Mouse (Mus musculus) cerebral cortex, adult 2 months (tissue): ENCODE measurements around the gene Snrnp35.

ENCODE experiments used
- WGBS: fragments of 180-500 bp; shearing (Covaris S2); methylation state at CpG from one replicate; pipeline ENCODE4 v1.1.7; 2018; 5-methylcytosine and 5-hydroxymethylcytosine counted together

Snrnp35 gene

GRCm38 (mm10) chr5:124538813-124539792 lies 56.2 kb downstream of the Snrnp35 start:
- 58% methylated on average over 16 of the region's 16 CpGs for WGBS

DNA sequence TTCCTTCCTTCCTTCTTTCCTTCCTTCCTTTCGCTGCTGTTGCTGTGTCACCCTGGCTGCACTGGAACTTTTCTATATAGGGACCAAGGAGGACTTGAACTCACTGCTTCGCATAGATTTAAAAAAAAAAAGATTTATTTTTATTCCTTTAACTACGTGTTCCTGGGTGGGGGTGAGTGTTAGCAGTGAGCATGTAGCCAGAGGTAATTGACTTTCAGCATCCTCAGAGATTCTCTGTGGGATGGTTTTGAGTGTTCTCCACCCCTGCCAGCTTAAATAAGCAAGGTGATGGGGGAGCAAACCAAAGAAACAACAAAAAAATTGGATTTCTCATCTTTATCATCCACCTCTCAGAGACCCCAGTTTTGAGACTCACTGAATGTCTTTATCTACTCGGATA lies 57.0 kb downstream of the Snrnp35 start:
- 57% methylated on average over 4 of the region's 4 CpGs for WGBS

GRCm38 (mm10) chr5:124540383-124540786 lies 57.5 kb downstream of the Snrnp35 start, which contains the start of gene Tmed2:
TSS of gene Tmed2 (plus strand) at chr5:124540695.
- WGBS: under 1% methylated on average over 29 of the region's 35 CpGs
